Mouse (Mus musculus) forebrain, embryonic 14.5 days (tissue): ENCODE measurements around the gene Shisa8. TPM values are rescaled to one million over a fixed set of nuclear protein-coding genes. Genes with fewer than 3 reads are reported as not detected.

Source experiments
- ATAC-seq: fragments of 200-750 bp; cut with Nextera tagmentation; 2 replicates; pipeline ENCODE4 v1.8.0; 2017; ENCODE audit warnings: mild to moderate bottlenecking, moderate library complexity
- DNase-seq: peaks from one replicate; pipeline ENCODE4 v3.0.0-alpha.2; 2015; ENCODE audit warnings: low spot score
- H3K27ac ChIP-seq: fragments of 300-500 bp; sonication (generic); 2 replicates; pipeline ENCODE4 v1.5.1; 2014; ENCODE audit warnings: low read depth, mild to moderate bottlenecking, control low read depth, low read length, moderate library complexity
- H3K27me3 ChIP-seq: fragments of 300-500 bp; sonication (generic); replicated peaks from 2 replicates; pipeline ENCODE4 v1.6.1; 2014; ENCODE audit warnings: low read length, control low read depth, mixed read lengths; ENCODE audit not compliant: control insufficient read depth, insufficient read depth
- H3K36me3 ChIP-seq: fragments of 300-500 bp; sonication (generic); 2 replicates; pipeline ENCODE4 v1.6.1; 2014; ENCODE audit warnings: low read length, control low read depth; ENCODE audit not compliant: control insufficient read depth, insufficient read depth
- H3K4me1 ChIP-seq: fragments of 300-500 bp; sonication (generic); 2 replicates; pipeline ENCODE4 v1.6.1; 2014; ENCODE audit warnings: antibody characterized with exemption, low read length, control low read depth; ENCODE audit not compliant: control insufficient read depth, insufficient read depth
- H3K4me2 ChIP-seq: fragments of 300-500 bp; sonication (generic); 2 replicates; pipeline ENCODE4 v1.6.1; 2014; ENCODE audit warnings: mild to moderate bottlenecking, control low read depth, low read length
- H3K4me3 ChIP-seq: fragments of 300-500 bp; sonication (generic); 2 replicates; pipeline ENCODE4 v1.5.1; 2014; ENCODE audit warnings: low read depth, low read length, control low read depth
- H3K9ac ChIP-seq: fragments of 300-500 bp; sonication (generic); 2 replicates; pipeline ENCODE4 v1.6.1; 2014; ENCODE audit warnings: mild to moderate bottlenecking, low read length, control low read depth, moderate library complexity
- H3K9me3 ChIP-seq: fragments of 300-500 bp; sonication (generic); replicated peaks from 2 replicates; pipeline ENCODE4 v1.6.1; 2016; ENCODE audit warnings: low read length, control low read depth, mixed read lengths; ENCODE audit not compliant: control insufficient read depth
- WGBS: fragments of 180-500 bp; shearing (Covaris S2); extraction: QIAGEN DNeasy Blood & Tissue Kit; methylation state at CpG from one replicate; pipeline ENCODE4 v1.1.7; 2014; 5-methylcytosine and 5-hydroxymethylcytosine counted together
- polyA plus RNA-seq: library from polyadenylated mRNA; unstranded; fragments of >200 nt; fragmentation: Nextera tagmentation; extraction: Ambion mirVana; gene quantifications from 2 replicates; pipeline ENCODE4 v1.2.1, GENCODE M21; 2014

The Shisa8 gene
- polyA plus RNA-seq, 1 experiment from 2014 or later = 0.61 TPM

DNA sequence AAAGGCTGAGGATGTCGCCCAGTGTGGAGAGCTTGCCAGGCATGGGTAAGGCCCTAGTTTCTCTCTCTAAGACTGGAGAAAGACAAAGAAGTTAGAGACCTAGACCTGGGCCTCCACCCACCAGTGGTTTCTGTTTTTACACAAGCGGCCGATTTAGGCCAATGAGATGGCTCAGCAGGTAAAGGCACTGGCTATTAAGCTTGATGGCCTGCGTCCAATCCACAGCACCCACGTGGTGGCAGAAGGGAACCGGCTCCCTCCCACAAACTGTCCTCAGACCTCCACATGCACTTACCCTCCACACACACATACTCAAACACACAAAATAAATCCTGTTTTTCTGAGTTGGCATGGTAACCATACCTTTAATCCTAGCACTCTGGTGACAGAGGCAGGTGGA, 10.5 kb downstream of the Shisa8 start:
- ATAC-seq (no peak), DNase-seq (no peak)
- Histone ChIP-seq H3K4me3 (no peak overlapping the region), H3K4me2 (no peak overlapping the region), H3K9ac (no peak overlapping the region), H3K4me1 (peaks cover 9% of the 10 kb centered on the region), H3K27me3 (peaks cover 10% of the 10 kb centered on the region), H3K36me3 (peaks cover 90% of the 10 kb centered on the region), H3K27ac (no peak overlapping the region), H3K9me3 (no peaks in the 10 kb centered on the region)
- WGBS = 87% methylated on average over 6 of the region's 6 CpGs

GRCm38 (mm10) chr15:82199546-82199945, 13.1 kb downstream of the Shisa8 start:
- ATAC-seq (no peak), DNase-seq (no peak)
- Histone ChIP-seq H3K4me3 (no peak overlapping the region), H3K4me1 (no peaks in the 10 kb centered on the region), H3K9me3 (no peaks in the 10 kb centered on the region), H3K9ac (no peak overlapping the region), H3K36me3 (peaks cover 98% of the 10 kb centered on the region), H3K27me3 (no peaks in the 10 kb centered on the region), H3K27ac (no peak overlapping the region), H3K4me2 (no peak overlapping the region)
- 89% methylated on average over 12 of the region's 12 CpGs for WGBS

GRCm38 (mm10) chr15:82198342-82198741, 14.3 kb downstream of the Shisa8 start:
- no peak for DNase-seq
- Histone ChIP-seq H3K27me3 (no peaks in the 10 kb centered on the region), H3K36me3 (peaks cover 98% of the 10 kb centered on the region), H3K9me3 (no peaks in the 10 kb centered on the region), H3K4me1 (no peaks in the 10 kb centered on the region), H3K27ac (no peak overlapping the region), H3K4me2 (no peak overlapping the region), H3K9ac (no peak overlapping the region), H3K4me3 (no peak overlapping the region)
- ATAC-seq = no peak
- 88% methylated on average over 7 of the region's 7 CpGs for WGBS

DNA sequence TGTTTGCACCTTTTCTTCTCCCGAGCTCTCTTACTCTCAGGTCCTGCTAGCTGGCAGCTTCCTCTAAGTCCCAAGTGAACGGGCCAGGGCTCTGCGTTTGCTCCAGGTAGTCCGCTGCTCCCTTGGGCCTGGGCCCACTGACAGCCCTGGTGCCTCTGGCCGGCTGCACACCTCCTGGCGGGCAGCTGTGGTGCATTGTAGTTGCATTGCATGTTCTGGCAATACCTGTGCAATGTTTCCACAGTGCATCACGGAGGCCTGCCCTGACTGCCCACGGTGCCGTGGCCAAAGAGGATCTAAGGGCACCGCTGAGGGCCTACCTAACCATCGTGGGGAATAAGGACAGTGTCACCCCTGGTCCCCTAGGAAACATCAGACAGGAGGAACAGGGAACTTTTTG, 14.7 kb downstream of the Shisa8 start:
- no peaks in the 10 kb centered on the region for H3K4me1 ChIP-seq
- ATAC-seq (no peak), DNase-seq (no peak)
- H3K4me2 ChIP-seq = no peak overlapping the region
- no peaks in the 10 kb centered on the region for H3K27me3 ChIP-seq
- no peak overlapping the region for H3K9ac ChIP-seq
- H3K27ac ChIP-seq = no peak overlapping the region
- H3K4me3 ChIP-seq = no peak overlapping the region
- H3K9me3 ChIP-seq = no peaks in the 10 kb centered on the region
- 92% methylated on average over 11 of the region's 11 CpGs for WGBS
- H3K36me3 ChIP-seq = peaks cover 98% of the 10 kb centered on the region

DNA sequence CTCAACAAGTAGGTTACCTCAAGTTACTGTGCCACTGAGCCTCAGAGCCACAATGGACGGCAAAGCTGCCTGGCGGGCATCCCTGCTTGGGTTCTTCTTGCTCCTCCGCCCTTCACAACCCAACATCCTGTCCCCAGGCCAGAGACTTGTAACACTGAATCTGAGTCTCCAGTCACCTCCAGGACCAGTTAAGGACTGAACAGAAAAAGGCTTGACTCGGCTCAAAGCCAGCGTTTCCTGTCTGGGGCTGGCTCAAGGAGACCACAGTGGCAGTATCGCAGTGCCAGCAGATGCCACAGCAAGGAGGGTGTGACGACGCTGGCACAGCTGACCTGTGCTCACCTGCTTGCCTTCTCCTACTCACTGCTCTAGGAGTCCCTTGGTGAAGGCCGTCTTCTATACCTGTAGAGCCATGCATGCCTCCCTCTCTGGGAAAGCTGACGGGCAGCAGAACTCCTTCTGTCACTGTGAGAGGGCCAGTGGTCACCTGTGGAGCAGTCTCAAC, 15.3 kb downstream of the Shisa8 start:
- Histone ChIP-seq H3K4me3 (no peak overlapping the region), H3K27me3 (no peaks in the 10 kb centered on the region), H3K4me1 (no peaks in the 10 kb centered on the region), H3K9ac (no peak overlapping the region), H3K27ac (no peak overlapping the region), H3K9me3 (no peaks in the 10 kb centered on the region), H3K36me3 (peaks cover 98% of the 10 kb centered on the region), H3K4me2 (no peak overlapping the region)
- no peak for ATAC-seq
- DNase-seq = no peak
- 91% methylated on average over 10 of the region's 10 CpGs for WGBS

GRCm38 (mm10) chr15:82196300-82196699, 16.3 kb downstream of the Shisa8 start:
- Histone ChIP-seq H3K27me3 (no peaks in the 10 kb centered on the region), H3K4me1 (no peaks in the 10 kb centered on the region), H3K27ac (no peak overlapping the region)

DNA sequence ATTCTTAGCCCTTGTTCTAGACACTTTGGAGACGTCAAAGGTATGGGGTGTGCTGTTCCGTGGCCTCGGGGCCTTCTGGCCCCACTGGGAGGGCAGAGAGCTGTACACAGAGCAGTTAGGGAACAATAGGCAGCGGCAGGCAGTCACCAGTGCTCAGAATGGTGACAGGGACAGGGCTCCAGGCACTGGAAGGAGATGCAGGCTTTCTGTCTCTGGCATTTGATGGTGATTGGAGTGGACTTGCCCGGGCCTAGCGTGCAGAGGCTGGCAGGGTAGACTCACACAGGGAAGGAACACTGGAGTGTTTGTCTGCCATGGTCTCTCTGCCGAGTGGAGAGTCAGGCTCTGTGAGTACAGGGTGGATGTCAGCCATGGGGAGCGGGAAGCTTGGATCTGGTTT, 20.0 kb downstream of the Shisa8 start:
- ATAC-seq (no peak), DNase-seq (no peak)
- no peak overlapping the region for H3K4me3 ChIP-seq
- H3K4me2 ChIP-seq = no peak overlapping the region
- peaks cover 92% of the 10 kb centered on the region for H3K36me3 ChIP-seq
- H3K4me1 ChIP-seq = no peaks in the 10 kb centered on the region
- H3K27me3 ChIP-seq = no peaks in the 10 kb centered on the region
- H3K9me3 ChIP-seq = no peaks in the 10 kb centered on the region
- 83% methylated on average over 8 of the region's 8 CpGs for WGBS
- H3K9ac ChIP-seq = no peak overlapping the region
- no peak overlapping the region; the same call in 1 of the 2 replicates for H3K27ac ChIP-seq

More at GRCm38 (mm10) chr15:82196300-82196699, 16.3 kb downstream of the Shisa8 start:
- Histone ChIP-seq H3K4me2 (no peak overlapping the region), H3K4me3 (no peak overlapping the region), H3K9me3 (no peaks in the 10 kb centered on the region), H3K36me3 (peaks cover 99% of the 10 kb centered on the region), H3K9ac (no peak overlapping the region)
- no peak for DNase-seq
- 93% methylated on average over 12 of the region's 12 CpGs for WGBS
- ATAC-seq = no peak

DNA sequence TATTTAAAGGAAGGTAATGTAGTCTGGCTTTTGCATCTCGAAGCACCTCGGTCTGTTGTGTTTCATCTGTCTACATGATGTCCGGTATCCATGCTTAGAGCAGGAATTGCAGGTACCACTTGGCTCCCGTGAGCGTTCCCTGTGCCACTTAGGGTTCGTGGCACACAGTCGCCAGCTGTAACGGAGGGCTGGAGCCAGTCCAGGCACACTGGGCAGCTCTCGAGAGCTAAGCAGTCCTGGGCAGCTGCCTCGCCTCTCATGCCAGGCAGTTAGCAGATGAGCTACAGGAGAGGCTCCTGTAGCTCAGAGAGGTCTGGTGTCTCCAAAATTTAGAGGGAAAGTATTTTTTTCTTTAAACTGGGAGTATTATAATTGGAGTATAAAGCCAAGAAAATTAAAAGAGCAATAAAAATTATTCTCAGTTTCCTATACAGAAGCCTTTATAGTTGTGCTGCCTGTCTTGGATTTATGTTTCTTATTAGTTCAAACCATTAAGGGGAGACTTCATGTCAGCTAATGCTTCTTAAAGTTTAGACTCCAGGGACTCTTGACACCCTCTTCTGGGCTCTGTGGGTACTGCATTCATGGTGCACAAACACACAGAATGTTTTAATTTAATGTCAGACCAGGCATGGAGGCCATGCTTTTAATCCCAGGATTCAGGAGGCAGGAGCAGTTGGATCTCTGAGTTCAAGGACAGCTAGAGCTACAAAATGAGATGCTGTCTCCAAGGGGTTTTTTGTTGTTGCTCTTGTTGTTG, 24.0 kb downstream of the Shisa8 start:
- no peak overlapping the region for H3K27ac ChIP-seq
- no peaks in the 10 kb centered on the region for H3K9me3 ChIP-seq
- peaks cover 92% of the 10 kb centered on the region for H3K36me3 ChIP-seq
- DNase-seq (no peak), ATAC-seq (no peak)
- WGBS = 92% methylated on average over 10 of the region's 10 CpGs
- no peak overlapping the region for H3K4me3 ChIP-seq
- H3K9ac ChIP-seq = no peak overlapping the region
- H3K4me1 ChIP-seq = no peaks in the 10 kb centered on the region
- no peak overlapping the region for H3K4me2 ChIP-seq
- H3K27me3 ChIP-seq = no peaks in the 10 kb centered on the region

- H3K4me2 ChIP-seq = no peak overlapping the region
- H3K9ac ChIP-seq = no peak overlapping the region
- no peak overlapping the region for H3K27ac ChIP-seq
- 94% methylated on average over 1 of the region's 1 CpGs for WGBS
- H3K27me3 ChIP-seq = no peaks in the 10 kb centered on the region
- H3K36me3 ChIP-seq = peaks cover 92% of the 10 kb centered on the region
- no peaks in the 10 kb centered on the region for H3K4me1 ChIP-seq
- H3K4me3 ChIP-seq = no peak overlapping the region
- DNase-seq (no peak), ATAC-seq (no peak)
- H3K9me3 ChIP-seq = no peaks in the 10 kb centered on the region
Measured at GRCm38 (mm10) chr15:82187924-82188323, 24.7 kb downstream of the Shisa8 start.
